Mouse (Mus musculus) thymus, postnatal 0 days (tissue): ENCODE measurements at regions not wholly inside any gene's neighbourhood (a gene's known extent, or its start where the extent isn't known, plus 50 kb on each side); places are given as distances from the start of the nearest gene placed in this dataset.
A peak's percentile ranks its signal among the peaks of the same experiment; 100 is the strongest.

Experiments
- DNase-seq: peaks from one replicate; pipeline ENCODE4 v3.0.0-alpha.2; 2015; ENCODE audit warnings: low spot score

- peak; percentile 44 for DNase-seq
Observed at GRCm38 (mm10) chr9:61510217-61510893, 138.2 kb downstream of the Tle3 start.

GRCm38 (mm10) chr9:61509591-61510191 is 137.5 kb downstream of the Tle3 start:
- peak; percentile 83 for DNase-seq

- no peak for DNase-seq
Observed at GRCm38 (mm10) chr9:61509091-61509490, 136.9 kb downstream of the Tle3 start.

GRCm38 (mm10) chr9:61500851-61501250 is 128.7 kb downstream of the Tle3 start:
- DNase-seq, result no peak

GRCm38 (mm10) chr9:61492896-61493295 is 120.7 kb downstream of the Tle3 start:
- no peak for DNase-seq

- no peak for DNase-seq
Observed at GRCm38 (mm10) chr9:61491131-61491712, 119.1 kb downstream of the Tle3 start.

- DNase-seq, result no peak
Observed at GRCm38 (mm10) chr9:61489983-61490382, 117.8 kb downstream of the Tle3 start.

GRCm38 (mm10) chr9:61489147-61489546 is 117.0 kb downstream of the Tle3 start:
- DNase-seq, result no peak

- DNase-seq, result no peak
Observed at GRCm38 (mm10) chr9:61487824-61488223, 115.7 kb downstream of the Tle3 start.

GRCm38 (mm10) chr9:61487146-61487545 is 115.0 kb downstream of the Tle3 start:
- DNase-seq, result no peak

- DNase-seq, result peak; percentile 64
Observed at GRCm38 (mm10) chr9:61484391-61484790, 112.2 kb downstream of the Tle3 start.

- DNase-seq, result no peak
Observed at GRCm38 (mm10) chr9:61479626-61480025, 107.5 kb downstream of the Tle3 start.

- no peak for DNase-seq
Observed at GRCm38 (mm10) chr9:61478862-61479261, 106.7 kb downstream of the Tle3 start.

- no peak for DNase-seq
Observed at GRCm38 (mm10) chr9:61476351-61476750, 104.2 kb downstream of the Tle3 start.

- no peak for DNase-seq
Observed at GRCm38 (mm10) chr9:61470815-61471505, 98.8 kb downstream of the Tle3 start.

- DNase-seq, result no peak
Observed at GRCm38 (mm10) chr9:61468897-61469509, 96.8 kb downstream of the Tle3 start.

GRCm38 (mm10) chr9:61468368-61468848 is 96.2 kb downstream of the Tle3 start:
- DNase-seq, result no peak
